Mouse (Mus musculus) kidney, embryonic 15.5 days (tissue): ENCODE data around the gene 2610021A01Rik. TPM values are rescaled to one million over a fixed set of nuclear protein-coding genes. Genes with fewer than 3 reads are reported as not detected.
"Not testable (repeated sequence)": the region's sequence is repeated elsewhere in the genome, so short reads cannot be mapped to it uniquely, and the experiment has no call there.

ENCODE experiments used
- ATAC-seq: fragments of 200-750 bp; cut with Nextera tagmentation; replicated peaks from 2 replicates; pipeline ENCODE4 v1.8.0; 2017; ENCODE audit warnings: moderate TSS enrichment; ENCODE audit not compliant: low FRiP score
- H3K27ac ChIP-seq: fragments of 300-500 bp; sonication (generic); 2 replicates; pipeline ENCODE4 v1.5.1; 2015; ENCODE audit warnings: mild to moderate bottlenecking, inconsistent platforms
- H3K27me3 ChIP-seq: fragments of 300-500 bp; sonication (generic); 2 replicates; pipeline ENCODE4 v1.6.1; 2015; ENCODE audit warnings: inconsistent platforms
- H3K36me3 ChIP-seq: fragments of 300-500 bp; sonication (generic); 2 replicates; pipeline ENCODE4 v1.6.1; 2015; ENCODE audit warnings: inconsistent platforms
- H3K4me1 ChIP-seq: fragments of 300-500 bp; sonication (generic); 2 replicates; pipeline ENCODE4 v1.6.1; 2015; ENCODE audit warnings: inconsistent platforms
- H3K4me2 ChIP-seq: fragments of 300-500 bp; sonication (generic); 2 replicates; pipeline ENCODE4 v1.6.1; 2015; ENCODE audit warnings: moderate library complexity, mild to moderate bottlenecking, inconsistent platforms
- H3K4me3 ChIP-seq: fragments of 300-500 bp; sonication (generic); replicated peaks from 2 replicates; pipeline ENCODE4 v1.5.1; 2015; ENCODE audit warnings: mild to moderate bottlenecking, inconsistent platforms
- H3K9ac ChIP-seq: fragments of 300-500 bp; sonication (generic); 2 replicates; pipeline ENCODE4 v1.6.1; 2015; ENCODE audit warnings: mild to moderate bottlenecking, inconsistent platforms
- H3K9me3 ChIP-seq: fragments of 300-500 bp; sonication (generic); replicated peaks from 2 replicates; pipeline ENCODE4 v1.6.1; 2016; ENCODE audit warnings: inconsistent platforms
- WGBS: fragments of 180-500 bp; shearing (Covaris S2); methylation state at CpG from one replicate; pipeline ENCODE4 v1.1.7; 2015; ENCODE audit warnings: mixed read lengths; 5-methylcytosine and 5-hydroxymethylcytosine counted together
- polyA plus RNA-seq: library from polyadenylated mRNA; unstranded; fragments of >200 nt; fragmentation: Nextera tagmentation; extraction: Ambion mirVana; gene quantifications from 2 replicates; pipeline ENCODE4 v1.2.1, GENCODE M21; 2015

The 2610021A01Rik gene
- polyA plus RNA-seq, 1 experiment from 2014 or later = 12.5 TPM

DNA sequence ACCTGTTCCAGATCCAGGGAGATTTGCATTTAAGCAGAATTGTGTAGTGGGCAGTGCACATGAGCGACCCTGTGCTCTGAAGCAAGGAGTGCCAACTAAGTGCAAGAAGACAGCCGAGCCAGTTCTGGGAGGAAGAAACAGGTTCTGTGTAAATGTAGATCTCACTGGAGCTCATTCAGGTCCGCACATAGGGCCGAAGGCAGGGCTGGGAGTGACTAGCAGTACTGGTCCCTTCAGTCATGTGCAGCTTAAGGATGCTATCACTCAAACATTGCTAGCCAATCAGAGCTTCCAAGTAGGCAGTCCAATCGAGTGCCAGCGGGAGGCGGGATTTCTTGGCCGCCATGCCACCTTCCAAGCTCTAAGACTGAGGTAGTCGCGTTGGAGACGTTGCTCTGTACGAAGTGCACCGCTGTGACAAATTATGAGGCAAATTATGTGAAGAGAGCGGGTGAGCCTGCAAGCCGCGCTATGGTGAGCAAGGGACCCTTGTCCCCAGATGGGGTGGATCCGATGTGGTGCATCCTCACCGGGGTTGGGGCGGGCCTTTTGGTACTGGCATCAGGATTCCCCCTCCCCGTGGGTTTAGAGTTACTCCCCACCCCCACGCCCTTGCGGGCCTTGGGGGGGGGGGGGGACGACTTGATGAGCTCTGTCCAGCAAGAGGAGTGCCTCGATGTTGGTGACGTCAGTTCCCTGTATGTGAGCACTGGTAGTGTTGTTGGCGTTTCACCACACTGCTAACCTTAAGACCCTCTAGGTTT lies 34.4 kb downstream of the 2610021A01Rik start:
- H3K9ac ChIP-seq = peak overlapping the region; percentile 60
- ATAC-seq = peak; percentile 98
- H3K4me3 ChIP-seq = peak overlapping the region; percentile 76
- H3K36me3 ChIP-seq = peaks cover 42% of the 10 kb centered on the region
- peaks cover 7% of the 10 kb centered on the region; the same call in 1 of the 2 replicates for H3K4me1 ChIP-seq
- H3K27me3 ChIP-seq = no peaks in the 10 kb centered on the region
- H3K4me2 ChIP-seq = peak overlapping the region; percentile 95
- WGBS = under 1% methylated on average over 26 of the region's 26 CpGs
- peaks cover 7% of the 10 kb centered on the region; the same call in 1 of the 2 replicates for H3K9me3 ChIP-seq
- peak overlapping the region; percentile 98 for H3K27ac ChIP-seq

DNA sequence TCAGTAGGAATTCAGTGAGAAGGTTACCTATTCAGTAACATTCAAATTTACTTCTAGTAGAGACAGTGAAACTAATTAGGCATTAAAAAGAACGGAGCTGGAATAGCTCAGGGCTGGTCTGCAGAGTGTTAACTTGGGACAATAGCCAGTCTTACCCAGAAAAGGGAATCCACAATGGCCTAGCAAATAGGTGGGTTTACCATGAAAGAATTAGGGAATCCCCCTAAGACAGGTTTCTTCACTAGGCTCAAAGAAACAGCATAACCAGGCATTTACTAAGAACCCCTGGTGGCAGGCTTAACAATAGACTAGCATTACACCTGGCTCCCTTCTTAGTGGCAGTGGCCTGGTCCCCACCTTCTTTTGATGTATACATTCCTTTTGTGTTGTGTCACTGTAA lies 75.3 kb downstream of the 2610021A01Rik start:
- not testable (repeated sequence) for H3K4me2 ChIP-seq, H3K9ac ChIP-seq, H3K27ac ChIP-seq, H3K36me3 ChIP-seq, H3K4me3 ChIP-seq, ATAC-seq, H3K9me3 ChIP-seq, H3K27me3 ChIP-seq, H3K4me1 ChIP-seq
- 63% methylated on average over 1 of the region's 1 CpGs for WGBS

Other genes starting within 250 kb of the 2610021A01Rik start
- gene AI987944, start 205.9 kb upstream of the 2610021A01Rik start, polyA plus RNA-seq = 12.2 and 12.3 TPM in 2 replicates
- gene Vmn2r57, start 150.5 kb upstream of the 2610021A01Rik start, polyA plus RNA-seq = 0.16 and 0.24 TPM in 2 replicates
- 0.12 and 0.14 TPM in 2 replicates for gene Gm20449, start 99.8 kb upstream of the 2610021A01Rik start, polyA plus RNA-seq
- gene AW146154, start 99.3 kb upstream of the 2610021A01Rik start, polyA plus RNA-seq = 10.9 and 12.6 TPM in 2 replicates
- gene Gm6871, start 25.6 kb upstream of the 2610021A01Rik start, polyA plus RNA-seq = 0.10 and 0.12 TPM in 2 replicates
- gene Zfp788, start 34.0 kb downstream of the 2610021A01Rik start, polyA plus RNA-seq = 10.5 and 11.7 TPM in 2 replicates